Mouse (Mus musculus) naive thymus-derived CD4-positive, alpha-beta T cell, adult 2 months (primary cell): ENCODE data around the gene Gm21748.
"Not testable (repeated sequence)": the region's sequence is repeated elsewhere in the genome, so short reads cannot be mapped to it uniquely, and the experiment has no call there.

Experiments
- DNase-seq: peaks from one replicate; pipeline ENCODE4 v3.0.0-alpha.2; 2011; ENCODE audit warnings: low read depth

Gm21748 gene

GRCm38 (mm10) chrY:90839077-90839476 is at the start of gene Gm21748:
TSS of gene Gm21748 (minus strand) at chrY:90839177.
- DNase-seq = not testable (repeated sequence)
